Mouse (Mus musculus): Measurements from ENCODE around the gene Resp18.

Resp18 gene

DNA sequence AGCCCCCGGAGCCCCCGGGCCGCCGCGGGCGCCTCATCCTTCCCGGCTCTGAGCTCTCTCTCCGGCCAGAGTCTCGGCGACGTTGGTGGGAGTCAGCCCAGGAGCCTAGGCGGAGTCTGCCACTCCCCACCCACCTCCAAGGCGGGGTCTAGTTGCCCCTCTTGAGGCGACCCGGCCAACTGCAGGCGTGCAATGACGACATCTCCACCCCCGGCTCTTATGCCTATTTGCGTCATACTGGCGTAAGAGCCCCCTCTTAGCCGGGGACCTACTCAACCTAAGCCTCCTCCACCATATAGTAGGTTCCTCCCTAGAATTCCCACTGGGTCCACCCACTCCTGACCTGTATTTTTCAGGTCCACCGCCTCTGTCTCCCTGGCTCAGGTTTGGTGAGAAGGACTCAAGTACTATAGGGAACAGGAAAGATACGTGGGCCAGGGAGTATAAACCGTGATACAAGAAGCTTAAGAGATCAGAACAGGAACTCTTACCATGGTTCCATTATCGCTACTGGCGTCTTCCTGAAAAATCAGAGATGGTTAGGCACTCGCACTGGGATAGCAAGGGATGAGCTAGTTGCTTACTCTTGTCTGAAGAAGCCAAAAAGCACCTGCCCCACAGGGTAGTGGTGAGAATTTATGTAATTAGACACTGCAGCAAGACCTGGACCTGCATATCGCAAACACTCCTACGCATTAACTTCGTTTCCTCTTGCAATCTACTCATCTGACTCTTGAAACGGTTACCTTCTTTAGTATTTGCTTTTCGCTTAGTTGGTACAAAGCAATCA lies 13.9 kb downstream of the Resp18 start, which contains the start of gene Ptprn:
Ptprn (minus strand) TSS at position 412 of the 790 bp plus-strand sequence.
- no peak for DNase-seq

DNA sequence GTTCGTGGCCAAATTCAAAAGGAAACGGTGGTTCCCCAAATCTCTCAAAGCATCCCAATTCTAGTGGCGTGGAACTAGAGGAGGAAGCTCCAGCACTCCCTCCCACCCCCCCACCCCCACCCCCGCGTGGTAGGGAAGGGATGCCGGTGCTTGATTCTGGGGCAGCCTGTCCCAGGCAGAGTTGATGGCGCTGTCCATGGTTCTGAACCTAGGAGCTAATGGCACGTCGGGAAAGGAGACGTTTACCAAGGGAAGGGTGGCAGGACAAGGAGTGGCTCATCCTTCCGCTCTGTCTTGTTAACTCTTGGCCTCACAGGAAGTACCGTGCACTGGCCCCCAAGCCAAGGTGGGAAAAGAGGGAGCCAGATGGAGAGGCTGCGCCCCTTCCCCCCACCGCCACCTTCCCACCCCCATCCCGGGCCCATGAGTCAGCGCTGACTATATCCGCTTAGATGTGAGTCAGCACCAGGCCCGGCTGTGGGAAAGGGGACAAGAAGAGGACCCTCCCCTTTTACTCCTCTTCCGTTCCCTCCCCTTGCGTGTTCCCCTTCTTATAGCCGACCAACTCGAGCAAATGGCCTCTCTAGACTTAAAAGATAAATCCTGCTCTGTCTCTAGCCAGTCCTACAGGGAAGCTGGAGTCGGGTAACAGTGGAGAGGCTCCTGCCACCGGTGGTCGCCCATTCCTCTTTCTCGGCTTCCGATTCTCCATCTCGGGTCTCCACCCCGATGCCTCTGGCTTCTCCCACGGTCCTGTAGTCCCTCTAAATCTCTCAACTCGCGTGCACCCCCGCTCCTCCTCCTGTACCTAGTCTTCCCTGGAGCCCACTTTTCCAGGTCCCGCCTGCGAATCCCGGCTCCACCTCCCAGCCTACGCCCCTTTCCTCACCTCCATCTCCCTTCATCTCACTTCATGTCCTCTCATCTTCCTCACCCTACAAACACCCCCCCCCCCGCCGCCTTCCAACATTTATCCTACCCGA lies 15.0 kb downstream of the Resp18 start:
- no peak for DNase-seq

DNA sequence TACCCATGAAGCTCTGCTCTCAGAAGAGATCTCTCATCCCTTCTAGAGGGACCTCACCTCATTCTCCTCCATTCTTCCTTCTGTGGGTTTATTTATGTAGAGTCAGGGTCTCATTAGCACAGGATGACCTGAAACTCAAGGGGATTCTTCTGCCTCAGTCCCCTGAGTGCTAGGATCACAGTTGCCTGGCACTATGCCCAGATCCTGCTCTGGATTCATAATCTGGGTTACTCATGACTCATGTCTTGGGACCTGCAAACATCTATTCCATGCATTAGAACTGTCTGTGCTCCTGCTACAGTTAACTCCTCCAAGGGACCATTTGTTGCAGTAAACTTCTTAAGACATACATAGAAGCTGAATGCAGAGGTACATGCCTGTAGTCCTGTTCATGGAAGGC lies 16.9 kb downstream of the Resp18 start:
- DNase-seq: no peak

DNA sequence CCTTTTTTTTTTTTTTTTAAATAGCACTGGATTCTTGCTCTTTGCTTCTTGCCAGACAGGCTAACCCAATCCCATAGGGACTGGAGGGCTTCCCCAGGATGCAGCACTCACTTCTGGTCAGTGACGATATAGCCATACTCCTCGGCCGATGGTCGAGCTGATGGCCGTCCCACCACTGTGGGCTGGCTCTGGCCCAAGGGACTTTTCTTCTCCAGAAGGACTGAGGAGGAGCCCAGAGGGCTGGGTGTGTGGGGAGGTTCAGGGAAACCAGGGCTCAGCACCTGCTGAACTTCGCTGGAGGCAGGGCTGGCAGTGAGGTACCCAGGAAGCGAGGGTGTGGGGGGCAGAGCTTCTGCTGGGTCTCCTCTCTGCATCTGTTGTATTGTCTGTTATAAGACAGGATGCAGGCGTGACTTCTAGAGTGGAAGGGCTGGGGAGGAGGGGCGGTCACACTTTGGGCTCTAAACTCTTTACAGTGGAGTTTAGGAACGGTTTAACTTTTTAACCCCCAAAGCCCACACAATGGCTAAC lies 22.6 kb downstream of the Resp18 start:
- no peak for DNase-seq

DNA sequence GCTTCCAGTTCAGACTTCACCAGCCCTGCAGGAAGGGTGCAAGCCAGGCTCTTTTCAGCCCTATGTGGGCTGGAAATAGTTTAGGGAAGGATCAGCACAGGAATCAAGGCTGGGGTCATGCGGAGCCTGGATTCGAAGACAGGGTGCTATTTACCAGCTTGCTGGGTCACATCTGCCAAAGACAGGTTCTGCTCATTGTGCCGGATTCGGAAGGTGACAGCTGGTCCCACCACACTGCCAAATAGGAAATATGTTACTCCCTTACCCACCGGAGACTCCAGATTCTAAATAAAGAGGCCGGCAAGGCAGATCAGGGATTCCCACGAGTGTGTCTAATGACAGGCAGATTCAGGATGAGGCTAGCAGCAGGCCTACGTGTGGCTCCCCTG lies 23.6 kb downstream of the Resp18 start:
- no peak for DNase-seq

DNA sequence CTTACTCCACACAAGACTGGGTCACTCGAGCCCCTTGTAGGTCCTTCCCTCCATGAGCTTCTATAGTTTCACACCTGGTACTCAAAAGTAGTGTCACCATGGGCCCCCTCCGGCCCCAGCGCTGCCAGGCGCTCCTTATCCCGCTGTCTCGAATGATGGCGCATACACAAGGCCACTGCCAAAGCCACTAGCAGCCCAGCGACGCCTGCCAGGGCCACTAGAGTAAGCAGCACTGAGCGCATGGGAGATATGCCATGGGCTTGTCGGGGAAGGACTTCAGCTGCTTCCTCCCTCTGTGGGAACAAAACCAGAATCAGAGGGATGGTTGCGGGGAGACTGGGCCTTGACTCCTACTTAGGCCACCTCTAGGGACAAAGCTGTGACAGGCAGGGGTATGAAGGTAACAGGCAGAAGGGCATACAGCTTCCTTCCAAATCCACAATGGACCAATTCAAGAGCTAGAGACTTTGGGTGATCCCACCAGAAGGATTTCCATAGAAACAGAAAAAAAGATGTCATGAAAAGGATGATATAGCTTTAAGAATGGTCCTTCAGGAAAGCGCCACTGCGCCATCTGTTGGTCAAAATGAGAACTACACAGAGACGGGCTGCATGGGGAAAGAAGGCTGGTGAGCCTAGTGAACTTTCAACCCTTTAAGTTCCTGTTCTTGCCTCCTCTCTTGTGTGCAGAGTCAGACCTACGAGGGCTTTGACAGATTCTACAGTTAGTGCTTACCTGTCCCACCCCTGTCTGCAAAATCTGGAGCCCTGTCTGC lies 24.2 kb downstream of the Resp18 start:
- DNase-seq: peak; percentile 66

DNA sequence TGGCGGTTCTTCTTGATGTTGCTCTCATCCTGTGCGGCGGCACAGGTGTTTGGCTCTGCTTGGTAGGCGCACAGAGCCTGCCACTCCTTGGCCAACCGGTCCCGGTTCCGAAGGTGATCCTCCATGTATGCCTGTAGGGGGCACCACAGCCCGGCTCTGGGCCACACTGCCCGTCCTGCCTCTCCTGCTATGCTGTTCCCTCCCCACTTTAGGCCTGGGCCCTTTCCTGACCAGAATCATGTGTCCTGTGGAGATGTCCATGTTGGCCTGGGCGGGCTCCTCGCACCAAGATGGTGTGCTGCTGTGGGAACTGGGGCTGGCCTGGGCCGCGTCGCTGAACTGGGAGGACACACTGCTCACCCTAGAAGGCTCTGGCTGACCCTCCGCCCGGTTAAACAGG lies 25.2 kb downstream of the Resp18 start:
- DNase-seq: no peak

DNA sequence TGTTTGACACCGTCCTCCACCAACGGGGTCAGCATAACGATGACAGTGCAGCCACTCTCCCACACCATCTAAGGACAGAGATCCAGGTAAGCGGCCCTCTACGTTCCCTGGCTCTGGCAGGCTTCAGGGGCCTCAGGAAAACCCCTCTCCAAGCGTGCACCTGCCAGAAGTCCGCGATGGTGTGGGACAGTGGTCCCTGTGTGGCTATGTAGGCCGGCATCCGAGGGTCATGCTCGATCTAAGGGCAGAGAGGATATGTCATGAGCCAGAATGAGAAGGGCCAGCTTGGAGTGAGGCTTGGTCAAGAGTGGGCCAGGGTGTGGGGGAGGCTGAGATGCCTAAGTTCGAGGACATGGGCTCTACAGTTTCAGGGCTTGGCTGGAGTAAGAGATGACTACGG lies 25.9 kb downstream of the Resp18 start:
- DNase-seq: no peak

DNA sequence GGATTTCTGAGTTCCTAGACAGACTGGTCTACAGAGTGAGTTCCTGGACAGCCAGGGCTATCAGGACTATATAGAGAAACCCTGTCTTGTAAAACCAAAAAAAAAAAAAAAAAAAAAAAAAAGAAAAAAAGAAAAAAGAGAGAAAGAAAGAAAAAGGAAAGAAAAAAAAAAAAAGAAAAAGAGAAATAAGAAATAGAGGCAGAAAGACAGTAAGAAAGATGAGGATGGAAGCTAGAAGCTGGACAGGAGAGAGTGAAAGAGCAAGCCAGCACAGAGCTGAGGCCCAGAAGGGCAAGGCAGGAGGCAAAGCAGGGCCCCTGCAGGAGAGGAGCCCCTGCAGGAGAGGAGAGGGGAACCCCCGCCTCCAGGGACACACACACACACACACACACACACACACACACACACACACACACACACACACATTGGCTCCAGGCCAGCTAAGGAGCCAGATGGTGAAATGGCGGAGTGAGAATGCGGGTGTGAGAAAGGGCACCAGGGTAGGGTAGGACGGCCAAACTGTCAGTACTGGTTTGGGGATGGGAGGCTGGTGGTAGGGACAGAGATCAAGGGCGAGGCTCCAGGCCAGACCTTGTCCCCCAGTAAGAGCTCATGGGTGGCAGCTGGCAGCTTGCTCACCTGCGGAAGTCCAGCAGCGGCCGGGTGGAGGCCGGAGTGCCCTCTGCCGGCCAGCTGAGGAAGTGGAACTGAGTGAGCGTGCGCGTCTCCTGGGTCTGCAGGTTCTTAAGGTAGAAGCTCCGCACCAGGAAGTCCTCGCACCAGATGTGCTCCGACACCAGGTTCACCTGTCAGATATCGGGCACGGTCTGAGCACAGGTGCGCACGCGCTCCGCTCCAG lies 26.9 kb downstream of the Resp18 start:
- DNase-seq: peak; percentile 91

DNA sequence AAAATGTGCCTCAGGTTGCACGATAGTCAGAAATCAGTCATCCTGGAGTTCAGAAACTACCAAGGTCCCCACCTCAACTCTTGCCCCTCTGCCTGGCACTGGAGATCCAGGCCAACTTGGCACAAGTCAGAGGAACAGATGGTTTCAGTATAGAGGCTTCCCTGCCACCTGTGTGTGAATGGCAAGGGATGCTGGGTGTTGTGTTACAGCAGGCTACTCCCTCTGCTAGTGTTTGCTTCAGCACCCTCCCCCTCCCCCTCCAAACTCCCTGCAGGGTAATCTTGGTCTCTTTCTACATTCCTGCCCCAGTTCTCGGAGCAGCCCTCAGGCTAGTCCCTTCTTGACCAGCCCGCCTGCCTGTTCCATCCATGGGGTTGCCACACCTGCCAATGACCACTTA lies 27.7 kb downstream of the Resp18 start:
- no peak for DNase-seq

DNA sequence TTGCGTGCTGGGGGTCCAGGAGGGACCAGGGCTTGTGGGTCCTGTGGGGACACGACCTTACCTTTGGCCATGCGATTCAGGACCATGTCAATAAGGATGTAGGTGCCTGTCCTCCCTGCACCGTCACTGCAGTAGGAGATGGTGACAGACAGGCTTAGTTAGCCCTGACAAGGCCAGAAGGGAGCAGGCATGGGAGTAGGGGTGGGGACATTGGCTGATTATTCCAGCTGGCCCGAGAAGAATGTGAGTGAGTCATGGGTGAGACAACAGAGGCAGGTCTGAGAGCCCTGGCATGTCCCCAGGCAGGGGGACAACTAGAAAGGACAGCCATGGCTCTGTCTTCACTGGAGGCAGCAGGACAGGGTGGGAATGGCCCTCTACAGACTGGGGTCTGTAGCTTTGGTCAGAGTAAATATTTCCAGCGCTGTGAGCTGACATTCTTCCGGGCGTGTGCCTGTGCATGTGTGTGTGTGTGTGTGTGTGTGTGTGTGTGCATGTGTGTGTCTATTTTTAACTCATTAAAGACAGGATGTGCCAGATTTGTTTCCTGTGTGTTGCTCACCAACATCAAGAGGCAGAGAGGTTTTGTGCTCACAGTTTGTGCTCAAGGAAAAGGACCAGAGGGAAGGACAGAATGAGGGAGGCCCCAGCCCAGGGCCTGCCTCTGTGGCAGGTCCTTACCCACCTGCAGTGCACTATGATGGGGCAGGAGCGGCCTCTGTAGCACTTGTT lies 30.0 kb downstream of the Resp18 start:
- no peak for DNase-seq

DNA sequence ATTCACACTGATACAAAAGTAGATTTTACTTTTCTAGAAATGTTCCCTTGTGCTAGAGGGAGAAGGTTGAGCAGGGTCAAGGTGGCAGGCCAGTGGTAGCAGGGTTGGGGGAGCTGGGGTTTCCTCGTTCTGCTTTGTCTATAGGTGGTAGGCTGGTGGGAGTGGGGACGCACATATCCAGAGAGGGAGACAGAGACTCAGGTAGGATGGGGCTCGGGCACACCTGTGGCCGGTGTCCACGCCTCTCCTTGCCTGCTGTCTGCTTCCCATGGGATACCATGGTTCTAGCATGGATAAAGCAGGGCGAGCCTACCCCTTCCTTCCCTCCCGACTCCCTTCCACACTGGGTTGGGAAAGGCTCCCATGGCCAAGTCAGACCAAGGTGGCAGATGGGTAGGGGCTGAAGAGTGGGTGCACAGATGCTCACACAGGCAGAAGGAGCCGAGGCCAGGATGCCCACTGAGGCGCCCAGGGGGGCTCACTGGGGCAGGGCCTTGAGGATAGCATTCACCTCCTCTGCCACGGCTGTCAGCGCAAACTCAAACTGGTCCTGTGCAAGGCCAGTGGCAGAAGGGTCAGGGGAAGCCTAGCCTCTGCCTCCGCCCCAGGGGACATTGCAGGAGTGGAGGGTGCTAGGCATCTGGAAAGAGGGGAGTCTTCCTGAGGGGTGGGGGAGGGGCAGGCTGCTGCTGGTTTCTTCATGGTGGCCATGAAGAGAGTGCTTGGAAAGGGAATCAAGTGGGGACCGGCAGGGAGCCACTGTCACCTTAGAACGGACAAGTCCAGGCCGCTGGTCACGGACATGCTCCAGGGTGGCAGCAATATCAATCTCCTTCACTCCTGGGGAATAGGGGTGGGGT lies 30.9 kb downstream of the Resp18 start:
- DNase-seq: no peak

DNA sequence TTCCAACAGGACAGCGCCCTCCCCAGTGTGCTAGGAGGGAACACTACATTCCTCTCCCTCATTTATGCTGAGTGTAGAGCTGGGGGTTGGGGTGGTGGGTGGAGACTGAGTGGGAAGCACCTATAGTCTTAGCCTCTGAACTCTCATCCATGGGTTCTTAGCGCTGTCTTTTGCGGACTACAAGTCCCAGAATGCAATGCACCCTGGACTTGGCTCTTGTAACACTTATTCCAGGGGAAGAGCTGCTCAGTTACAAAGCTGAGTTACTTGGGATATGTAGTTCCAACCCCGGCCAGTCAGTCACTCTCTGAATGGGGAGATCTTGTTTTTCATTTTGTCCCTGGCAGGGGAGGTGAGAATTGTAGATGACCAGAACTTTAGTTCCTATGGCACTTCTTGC lies 33.4 kb downstream of the Resp18 start:
- peak; percentile 60 for DNase-seq

DNA sequence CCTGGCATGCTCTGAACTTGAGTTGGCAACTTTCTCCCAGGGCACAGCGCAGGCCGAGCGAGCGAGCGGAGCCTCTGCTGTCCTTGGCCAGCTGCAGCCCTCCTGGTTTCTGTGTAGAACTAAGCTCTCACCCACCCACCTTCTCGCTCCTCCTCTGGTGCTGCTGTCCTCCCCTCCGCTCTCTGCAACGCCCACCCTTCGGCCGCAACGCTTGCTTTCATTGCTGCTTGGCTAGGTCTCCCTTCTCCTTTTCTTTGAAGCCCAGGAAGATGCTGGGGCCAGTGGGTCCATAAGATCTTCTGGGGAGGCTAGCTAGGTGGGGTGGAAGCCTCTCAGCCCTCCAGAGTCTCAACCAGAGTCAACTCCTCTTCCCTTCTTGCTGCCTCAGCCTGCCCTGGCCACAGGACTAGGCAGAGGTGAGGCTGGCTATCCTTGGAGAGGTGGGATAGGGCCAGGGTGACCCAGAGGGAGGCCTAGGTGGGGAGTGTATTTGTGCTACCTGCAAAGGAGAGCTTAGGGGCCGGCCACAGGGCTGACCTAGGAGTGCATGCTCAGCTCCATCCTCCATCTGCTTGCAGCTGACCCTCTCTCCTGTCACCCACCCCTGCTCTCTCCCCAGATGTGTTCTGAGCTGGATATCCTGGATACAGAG lies 33.9 kb downstream of the Resp18 start:
- DNase-seq: no peak

DNA sequence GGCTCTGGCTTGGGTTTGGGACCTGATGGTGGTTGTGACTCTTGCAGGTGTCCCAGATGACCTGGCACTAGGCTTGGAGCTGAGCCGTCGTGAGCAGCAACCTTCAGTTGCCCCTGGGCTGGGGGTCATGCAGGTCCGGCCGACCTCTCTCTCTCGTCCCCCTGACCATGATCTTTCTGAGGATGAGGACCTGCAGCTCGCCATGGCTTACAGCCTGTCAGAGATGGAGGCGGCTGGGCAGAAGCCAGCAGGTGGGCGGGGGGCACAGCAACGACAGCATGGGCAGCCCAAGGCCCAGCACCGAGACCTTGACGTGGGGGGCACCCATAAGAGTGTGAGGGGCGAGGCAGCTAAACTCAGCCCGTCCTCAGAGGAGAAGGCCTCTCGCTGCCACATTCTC lies 34.8 kb downstream of the Resp18 start:
- DNase-seq: no peak

DNA sequence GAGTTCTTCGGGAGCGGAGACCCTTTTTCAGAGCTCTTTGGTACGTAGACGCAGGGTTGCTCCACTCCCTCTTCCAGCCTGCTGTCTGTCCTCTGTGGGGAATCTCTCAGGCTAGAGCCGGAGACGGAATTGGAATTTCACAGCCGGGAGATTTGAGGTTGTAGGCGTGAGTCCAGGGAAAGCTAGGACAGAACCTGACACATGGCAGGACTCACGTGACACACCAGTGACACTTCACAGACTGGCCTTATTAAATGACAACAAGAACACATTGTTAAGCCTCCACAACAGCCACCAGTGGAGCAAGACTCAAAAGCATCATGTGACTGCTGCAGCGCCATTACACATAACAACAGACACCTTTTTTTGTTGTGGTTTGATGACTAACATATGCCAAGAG lies 38.6 kb downstream of the Resp18 start:
- no peak for DNase-seq

DNA sequence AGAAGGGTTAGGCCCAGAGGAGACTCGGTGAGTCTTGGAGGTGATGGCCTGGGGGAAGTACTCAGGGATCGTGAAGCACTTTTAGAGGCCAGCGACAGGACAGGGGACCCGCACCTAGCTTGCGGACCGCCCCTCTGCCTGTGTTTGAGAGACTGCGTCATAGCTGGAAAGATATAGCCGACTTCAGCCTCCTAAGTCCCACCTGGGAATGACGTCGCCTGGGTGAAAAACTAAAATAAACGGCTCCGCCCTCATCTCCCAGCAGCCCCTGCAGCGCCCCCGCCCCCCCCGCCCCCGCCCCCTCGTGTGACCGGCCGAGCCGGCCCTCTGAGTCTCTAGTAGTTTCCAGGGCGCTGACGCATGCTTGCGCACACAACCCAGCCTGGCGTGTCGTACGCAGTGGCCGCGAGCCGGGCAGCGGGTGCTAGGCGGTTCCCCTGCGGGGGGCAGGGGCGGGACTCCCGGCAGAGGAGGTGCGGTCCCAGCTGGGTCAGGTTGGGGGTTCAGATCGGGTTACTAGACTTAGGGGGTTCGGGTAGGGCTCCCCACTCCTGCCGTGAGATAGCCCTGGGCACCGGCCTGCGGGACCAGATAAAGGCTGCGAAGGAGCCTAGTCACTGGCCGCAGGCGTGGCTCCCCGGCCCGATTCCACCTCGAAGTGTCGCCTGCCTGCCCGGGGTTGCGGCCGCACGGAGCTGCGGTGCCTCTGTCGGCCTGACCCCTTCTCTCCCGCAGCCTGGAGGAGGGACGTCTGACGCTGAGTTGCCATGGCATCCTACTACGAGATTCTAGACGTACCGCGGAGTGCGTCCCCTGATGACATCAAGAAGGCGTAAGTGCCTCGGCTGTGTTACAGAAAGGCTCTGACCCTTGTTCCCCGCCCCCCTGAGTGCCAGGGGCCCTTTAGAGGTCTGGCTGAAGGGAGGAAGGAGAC lies 41.8 kb downstream of the Resp18 start, which contains the start of gene Dnajb2:
Dnajb2 (plus strand) TSS at position 290 of the 934 bp plus-strand sequence.
- peak; percentile 94 for DNase-seq

DNA sequence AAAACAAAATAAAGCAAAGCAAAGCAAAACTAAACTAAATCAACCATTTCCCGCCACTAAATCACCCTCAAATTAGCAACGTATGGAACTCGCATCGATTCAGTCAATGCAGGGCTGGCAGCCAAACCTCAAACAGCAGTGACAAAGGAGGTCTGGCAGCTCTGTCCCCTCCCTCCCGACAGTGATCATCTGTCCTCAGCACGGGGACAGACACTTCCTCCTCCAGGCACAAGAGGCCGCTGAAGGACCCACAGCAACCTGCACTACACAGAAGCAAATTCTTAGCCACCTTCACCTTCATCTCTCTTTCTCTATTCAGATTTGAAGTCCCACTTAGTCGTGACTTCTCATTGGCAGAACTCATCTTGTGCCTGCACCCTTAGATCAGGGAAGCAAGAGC lies 43.6 kb downstream of the Resp18 start:
- peak; percentile 75 for DNase-seq
